Mouse (Mus musculus) left cerebral cortex, adult 8-10 months (tissue): ENCODE data around the gene Gpr15. TPM values are rescaled to one million over a fixed set of nuclear protein-coding genes. Genes with fewer than 3 reads are reported as not detected.

Experiments used
- DNase-seq, 2 experiments: peaks; one replicate each; pipeline ENCODE4 v3.0.0; 2022; ENCODE audit warnings: low spot score in 2 of 2
- total RNA-seq, 4 experiments: library from RNA; stranded (reverse); gene quantifications; 2 replicates each; pipeline ENCODE4 v1.2.4; 2022

The Gpr15 gene
- total RNA-seq, 4 experiments from 2014 or later: not detected

DNA sequence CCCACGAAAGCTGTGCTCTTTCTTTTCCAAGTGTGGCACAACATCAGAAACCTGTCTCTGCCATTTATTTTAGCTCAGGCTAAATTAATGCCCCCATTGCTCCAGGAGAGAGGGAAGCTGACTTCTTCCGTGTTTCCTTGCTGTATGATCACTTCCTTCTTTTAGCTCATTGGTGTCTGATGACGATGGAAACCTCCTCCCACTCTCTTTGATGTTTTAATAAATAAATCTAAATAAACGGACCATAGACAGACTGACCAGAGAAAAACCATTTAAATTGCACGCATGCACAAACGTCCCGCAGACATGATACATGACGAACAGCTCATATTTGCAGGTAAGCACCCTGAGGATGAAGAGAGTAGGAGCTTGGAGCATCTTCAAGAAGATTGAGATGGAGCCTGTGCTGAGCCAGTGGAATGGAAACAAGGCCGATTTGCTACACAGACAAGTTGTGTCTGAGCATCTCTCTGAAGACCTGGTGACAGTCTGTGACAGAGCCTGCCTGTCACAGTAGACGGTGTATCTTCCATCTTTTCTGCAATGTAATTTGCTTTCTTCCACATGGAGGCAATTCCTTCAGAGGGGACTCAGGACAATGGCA, 16.4 kb downstream of the Gpr15 start:
- DNase-seq: no peak

GRCm38 (mm10) chr16:58701779-58702178, 17.1 kb downstream of the Gpr15 start:
- no peak for DNase-seq

DNA sequence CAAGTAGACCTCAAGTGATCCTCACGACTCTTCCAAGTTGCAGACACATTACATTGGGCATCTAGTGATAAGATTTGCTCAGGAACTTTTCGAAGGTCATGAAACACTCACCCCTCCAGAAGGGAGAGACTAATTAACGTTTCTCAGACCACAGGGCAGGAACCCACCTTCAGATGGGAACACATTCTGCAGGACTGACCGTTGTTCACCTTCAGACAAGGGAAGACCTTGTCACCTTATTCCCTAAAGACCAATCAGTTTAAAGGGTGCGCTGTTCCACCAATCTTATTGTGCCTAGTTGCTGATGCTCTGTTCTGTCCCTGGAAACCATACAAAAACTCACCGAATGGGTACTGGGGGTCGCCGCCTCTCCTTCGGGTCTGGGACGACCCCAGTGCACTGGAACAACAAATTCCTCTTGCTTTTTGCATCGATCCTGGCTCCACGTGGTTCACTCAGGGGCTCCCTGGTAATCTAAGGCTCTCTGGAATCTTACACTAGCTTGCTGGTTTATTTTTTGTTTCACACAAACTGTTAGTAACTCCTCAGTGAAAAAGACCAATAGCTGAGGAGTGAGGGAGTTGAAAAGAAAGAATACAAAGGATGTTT, 17.9 kb downstream of the Gpr15 start:
- no peak for DNase-seq

GRCm38 (mm10) chr16:58700174-58700573, 18.7 kb downstream of the Gpr15 start:
- DNase-seq: no peak

GRCm38 (mm10) chr16:58697261-58697660, 21.6 kb downstream of the Gpr15 start:
- DNase-seq: no peak

DNA sequence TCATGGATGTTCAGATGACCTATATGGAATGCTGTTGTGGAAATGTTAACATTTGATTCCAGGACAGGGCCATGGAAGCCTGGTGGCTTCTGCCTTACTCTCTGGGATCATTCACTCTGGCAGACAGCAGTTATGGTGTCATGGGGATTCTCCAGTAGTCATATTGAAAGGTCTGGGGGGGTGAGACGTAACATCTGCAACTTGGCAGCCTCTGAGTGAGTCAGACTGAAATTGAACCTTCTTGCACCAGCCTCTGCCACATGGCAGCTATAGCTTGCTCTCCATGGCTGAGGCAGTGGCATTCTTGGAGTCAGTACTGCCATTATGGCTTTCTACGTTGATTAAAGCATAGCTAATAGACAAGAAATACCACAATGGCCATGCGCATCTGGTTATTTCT, 22.1 kb downstream of the Gpr15 start:
- DNase-seq: no peak

GRCm38 (mm10) chr16:58694091-58694490, 24.8 kb downstream of the Gpr15 start:
- no peak for DNase-seq

- DNase-seq: no peak
These were observed 28.5 kb downstream of the Gpr15 start for GRCm38 (mm10) chr16:58690322-58690732.

DNA sequence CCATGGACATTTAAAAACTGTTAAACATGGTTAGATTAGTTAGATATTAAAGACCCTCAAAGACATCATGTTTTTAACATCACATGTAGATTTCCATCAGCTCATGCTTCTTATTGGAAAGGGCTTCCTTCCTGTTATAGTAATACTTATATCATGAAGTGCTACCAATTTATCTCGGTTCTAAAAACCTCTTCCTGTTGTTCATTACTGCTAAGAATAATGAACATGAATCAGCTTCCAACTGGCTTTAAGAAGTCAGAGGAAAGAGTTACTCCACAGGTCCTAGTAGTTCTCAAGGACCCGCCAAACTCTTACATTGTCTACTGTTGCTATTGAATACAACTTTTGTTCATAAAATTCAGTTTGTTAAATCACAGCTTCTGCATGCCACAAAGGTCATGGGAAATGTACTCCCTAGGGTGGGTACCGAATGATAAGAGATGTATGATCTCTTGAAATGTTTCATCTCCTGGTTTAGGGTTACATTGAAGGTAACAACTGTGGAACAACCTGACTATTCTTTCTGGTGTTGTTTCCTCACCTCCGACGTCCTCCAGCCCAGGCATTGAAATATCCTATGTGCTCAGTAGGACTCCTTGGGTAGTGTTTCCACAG, 29.2 kb downstream of the Gpr15 start:
- DNase-seq: no peak

- DNase-seq: no peak
These were observed 30.3 kb downstream of the Gpr15 start for GRCm38 (mm10) chr16:58688534-58688933.

GRCm38 (mm10) chr16:58685548-58686537, 33.0 kb downstream of the Gpr15 start:
- DNase-seq: no peak

DNA sequence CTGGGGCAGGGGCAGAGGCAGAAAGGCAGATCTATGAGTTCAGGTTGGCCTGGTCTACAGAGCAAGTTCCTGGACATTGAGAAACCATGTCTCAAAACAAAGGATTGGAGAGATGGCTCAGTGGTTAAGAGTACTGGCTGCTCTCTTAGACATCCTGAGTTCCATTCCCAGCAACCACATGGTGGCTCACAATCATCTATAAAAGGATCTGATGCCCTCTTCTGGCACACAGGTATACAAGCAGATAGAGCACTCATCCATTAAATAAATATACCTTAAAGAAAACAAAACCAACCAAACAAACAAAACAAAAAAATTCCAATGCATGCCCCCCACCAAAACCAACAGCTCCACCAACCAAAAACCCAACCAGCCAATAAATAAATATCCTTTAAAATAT, 34.3 kb downstream of the Gpr15 start:
- DNase-seq: no peak

GRCm38 (mm10) chr16:58683911-58684310, 35.0 kb downstream of the Gpr15 start:
- no peak for DNase-seq

DNA sequence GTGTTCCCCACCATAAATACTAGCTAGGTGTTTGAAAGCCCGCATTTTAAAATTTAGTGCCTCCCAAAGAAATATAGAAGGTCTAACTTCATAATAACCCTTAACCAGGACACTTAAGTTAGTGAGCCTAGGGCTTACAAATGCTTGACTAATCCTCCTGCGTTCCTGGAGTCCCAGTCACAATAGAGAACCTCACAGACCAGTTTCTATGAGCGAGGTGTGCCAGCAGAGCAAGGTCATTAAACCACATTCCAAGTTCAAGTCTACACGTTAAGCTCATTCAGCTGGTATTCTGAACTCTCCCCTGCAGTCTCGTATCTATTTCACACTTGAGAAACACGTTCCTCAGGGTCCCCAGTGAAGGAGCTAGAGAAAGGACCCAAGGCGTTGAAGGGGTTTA, 36.0 kb downstream of the Gpr15 start:
- no peak for DNase-seq

DNA sequence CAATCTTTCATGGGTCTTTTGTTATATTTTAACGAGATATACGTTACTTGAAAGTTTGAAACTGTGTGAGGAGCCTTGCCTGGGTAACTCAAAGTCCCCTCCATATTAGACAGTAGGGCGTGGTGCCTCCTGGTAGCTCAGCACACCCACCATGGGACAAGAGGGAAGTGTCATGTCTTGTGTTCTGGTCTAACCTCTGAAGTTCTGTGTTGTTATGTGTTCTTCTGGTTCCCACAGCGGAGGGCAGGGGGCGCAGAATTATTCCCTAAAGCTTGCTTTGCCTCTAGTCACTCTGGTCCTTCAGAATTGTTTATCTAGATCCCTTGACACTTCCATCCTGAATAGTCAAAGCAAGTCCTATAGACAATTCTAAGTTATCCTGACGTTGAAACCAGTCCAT, 36.8 kb downstream of the Gpr15 start:
- no peak for DNase-seq

- DNase-seq: no peak
These were observed 40.2 kb downstream of the Gpr15 start for GRCm38 (mm10) chr16:58678660-58679059.

DNA sequence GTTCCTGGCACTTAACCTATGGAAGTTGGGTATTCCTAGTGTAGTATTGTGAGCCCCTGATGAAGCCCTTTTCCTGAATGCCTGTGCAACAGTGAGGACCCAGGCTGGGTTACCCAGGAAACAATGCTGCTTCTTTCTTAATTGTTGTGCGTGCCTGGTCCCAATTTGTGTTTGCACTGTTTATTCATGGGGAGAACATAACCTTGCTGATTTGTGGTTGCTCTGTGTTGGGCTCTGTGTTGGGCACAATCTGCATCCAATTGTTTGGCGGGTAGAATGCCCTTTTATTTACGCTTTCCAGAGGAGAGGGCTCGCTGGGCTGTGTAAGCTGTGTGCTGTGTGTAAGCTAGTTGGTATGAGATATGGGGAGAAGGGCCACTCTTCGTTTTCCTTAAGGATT, 41.4 kb downstream of the Gpr15 start:
- no peak for DNase-seq

- DNase-seq: no peak
These were observed 42.2 kb downstream of the Gpr15 start for GRCm38 (mm10) chr16:58676633-58677032.

DNA sequence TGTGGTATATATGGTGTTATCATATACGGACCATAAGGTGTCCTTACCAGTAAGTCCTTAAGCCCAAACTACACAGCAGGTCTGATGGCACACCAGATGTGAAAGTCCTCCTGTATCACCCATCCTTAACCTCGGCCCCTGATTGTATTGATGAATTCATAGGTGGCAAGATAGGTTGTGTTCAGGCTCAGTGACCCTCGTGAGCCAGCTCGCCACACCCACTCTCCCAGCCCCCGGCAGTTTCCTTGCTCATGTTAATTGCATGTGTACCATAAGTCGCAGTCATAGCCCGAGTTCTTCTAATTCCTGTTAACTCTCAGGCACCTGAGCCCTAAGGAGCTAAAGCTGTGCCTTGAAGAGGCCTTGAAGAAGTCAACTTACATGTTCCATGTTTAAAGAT, 42.7 kb downstream of the Gpr15 start:
- DNase-seq: no peak

DNA sequence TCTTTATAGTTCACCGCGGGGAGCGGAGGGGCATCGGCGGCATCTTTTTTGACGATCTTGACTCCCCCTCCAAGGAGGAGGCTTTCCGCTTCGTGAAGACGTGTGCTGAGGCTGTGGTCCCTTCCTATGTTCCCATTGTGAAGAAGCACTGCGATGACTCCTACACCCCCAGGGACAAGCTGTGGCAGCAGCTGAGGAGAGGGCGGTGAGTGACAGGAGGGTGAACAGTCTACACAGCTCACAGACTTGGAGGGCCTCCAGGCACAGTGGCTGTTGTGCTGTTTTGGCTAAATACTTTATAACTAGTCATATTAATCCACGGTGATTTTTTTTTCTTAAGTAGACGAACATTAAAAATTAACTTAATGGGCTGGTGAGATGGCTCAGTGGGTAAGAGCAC, 43.6 kb downstream of the Gpr15 start:
- DNase-seq: no peak

DNA sequence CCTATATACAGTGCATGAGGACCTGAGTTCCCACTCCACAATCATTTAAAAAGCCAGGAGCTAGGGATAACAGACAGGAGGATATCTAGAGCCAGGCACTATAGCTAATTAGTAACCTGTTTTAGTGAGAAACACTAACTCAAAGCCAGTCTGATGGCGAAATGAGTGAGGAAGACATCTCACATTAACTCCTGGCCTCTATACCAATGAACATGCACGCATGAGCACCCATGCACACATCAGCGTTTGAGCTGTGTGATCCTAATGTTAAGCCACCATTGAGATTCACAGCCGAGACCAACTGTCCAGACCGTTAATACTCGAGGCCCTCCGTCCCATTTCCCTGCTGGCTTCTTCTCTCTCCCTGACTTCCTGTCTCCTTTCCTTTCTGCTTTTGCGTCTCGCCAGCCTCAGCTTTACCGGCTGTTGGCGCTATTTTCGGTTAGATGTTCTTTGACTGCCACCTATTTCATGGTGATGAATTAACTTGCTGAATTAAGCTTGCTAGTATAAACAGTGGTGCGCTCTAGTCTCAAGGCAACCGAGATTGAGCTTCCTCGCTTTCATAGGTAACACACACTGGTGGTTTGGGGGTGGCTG, 45.0 kb downstream of the Gpr15 start:
- DNase-seq: no peak

- no peak for DNase-seq
These were observed 46.5 kb downstream of the Gpr15 start for GRCm38 (mm10) chr16:58672396-58672795.
